Mouse (Mus musculus): ENCODE data around the gene Pgam2.

DNA sequence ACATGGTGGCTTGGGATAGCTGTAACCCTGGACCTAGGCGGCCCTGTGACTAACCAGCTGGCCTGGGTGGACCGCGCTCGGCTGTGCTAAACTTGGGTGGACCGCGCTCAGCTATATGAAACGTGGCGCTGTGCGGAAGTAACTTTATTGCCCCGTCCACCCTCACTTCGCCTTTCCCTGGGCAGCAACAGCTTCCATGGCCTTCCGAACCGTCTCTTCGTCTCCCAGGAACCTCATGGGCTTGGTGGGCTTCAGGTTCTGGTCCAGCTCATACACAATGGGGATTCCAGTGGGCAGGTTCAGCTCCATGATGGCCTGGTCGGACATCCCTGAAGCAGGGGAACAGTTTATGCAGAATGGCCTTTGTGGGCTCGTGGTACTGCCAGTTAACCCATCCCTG, 2.0 kb downstream of the Pgam2 start:
- TF ChIP-seq CTCF (IDR thresholded peaks at IDR 0.05; ENCODE audit: low read depth, low read length) (no peak), TAL1 (conservative IDR thresholded peaks at IDR 0.05; ENCODE audit: low read depth, low read length) (no peak), GATA1 (IDR thresholded peaks at IDR 0.05; ENCODE audit: borderline replicate concordance, low read length) (no peak)

Measured in G1E (cell line).